Mouse (Mus musculus) hematopoietic multipotent progenitor cell, adult 10-12 weeks (in vitro differentiated cells): ENCODE measurements around the gene Rmnd5a. TPM values are rescaled to one million over a fixed set of nuclear protein-coding genes. Genes with fewer than 3 reads are reported as not detected.

Experiments
- polyA plus RNA-seq: library from polyadenylated mRNA; stranded (reverse); fragments of >175 nt; gene quantifications from 2 replicates; pipeline ENCODE4 v1.2.3, GENCODE M21; 2012; ENCODE audit warnings: low replicate concordance

Rmnd5a gene
- 9.2 and 12.8 TPM in 2 replicates for polyA plus RNA-seq

GRCm38 (mm10) chr6:71440492-71441250 is at the start of gene Rmnd5a:
Rmnd5a (minus strand) TSS chr6:71440637.

GRCm38 (mm10) chr6:71373249-71373775 is 67.1 kb downstream of the Rmnd5a start, which contains the start of gene Cd8a:
Cd8a (plus strand) TSS chr6:71373427.

Other genes with a start within 250 kb of the Rmnd5a start
- not detected in 2 replicates for gene Fabp1, start 240.8 kb downstream of the Rmnd5a start, polyA plus RNA-seq
- gene Krcc1, start 169.0 kb downstream of the Rmnd5a start, polyA plus RNA-seq, result 71.4 and 95.0 TPM in 2 replicates
- 0.13 and 0.62 TPM in 2 replicates for gene Smyd1, start 118.4 kb downstream of the Rmnd5a start, polyA plus RNA-seq
- gene Cd8b1, start 117.8 kb downstream of the Rmnd5a start, polyA plus RNA-seq, result 5.1 and 9.4 TPM in 2 replicates
- gene Cd8a, start 67.2 kb downstream of the Rmnd5a start, polyA plus RNA-seq, result 4.7 and 10.0 TPM in 2 replicates
- gene Rnf103, start 53.3 kb upstream of the Rmnd5a start, polyA plus RNA-seq, result 18.8 and 51.1 TPM in 2 replicates
- gene Chmp3, start 103.2 kb upstream of the Rmnd5a start, polyA plus RNA-seq, result 13.2 and 32.9 TPM in 2 replicates
- gene Kdm3a, start 192.4 kb upstream of the Rmnd5a start, polyA plus RNA-seq, result 4.5 and 10.5 TPM in 2 replicates